Mouse (Mus musculus): ENCODE results near the gene Usp40. TPM values are rescaled to one million over a fixed set of nuclear protein-coding genes. Genes with fewer than 3 reads are reported as not detected.

Usp40 gene
- polyA plus RNA-seq, 1 experiment from 2014 or later = 41.8 TPM

- Histone ChIP-seq H3K9me3 (replicated peaks) (no peaks in the 10 kb centered on the region), H3K4me3 (no peak overlapping the region), H3K36me3 (peaks cover 90% of the 10 kb centered on the region), H3K27me3 (ENCODE audit: low read depth, poor library complexity, severe bottlenecking) (no peaks in the 10 kb centered on the region), H3K27ac (no peak overlapping the region), H3K4me1 (no peaks in the 10 kb centered on the region)
- WGBS = 85% methylated on average over 2 of the region's 2 CpGs
- no peak for DNase-seq (ENCODE audit: low spot score)
Observed at GRCm38 (mm10) chr1:87935546-87935945, 72.8 kb downstream of the Usp40 start.

GRCm38 (mm10) chr1:87935095-87935494 is 73.3 kb downstream of the Usp40 start:
- peaks cover 90% of the 10 kb centered on the region for H3K36me3 ChIP-seq
- 88% methylated on average over 9 of the region's 9 CpGs for WGBS
- no peak for DNase-seq (ENCODE audit: low spot score)
- no peak overlapping the region for H3K4me3 ChIP-seq
- no peak overlapping the region for H3K27ac ChIP-seq
- H3K27me3 ChIP-seq (ENCODE audit: low read depth, poor library complexity, severe bottlenecking) = no peaks in the 10 kb centered on the region
- no peaks in the 10 kb centered on the region for H3K9me3 ChIP-seq (replicated peaks)
- H3K4me1 ChIP-seq = no peaks in the 10 kb centered on the region

- H3K4me3 ChIP-seq = no peak overlapping the region
- 89% methylated on average over 5 of the region's 5 CpGs for WGBS
- H3K4me1 ChIP-seq = no peaks in the 10 kb centered on the region
- H3K27ac ChIP-seq = no peak overlapping the region
- no peaks in the 10 kb centered on the region for H3K9me3 ChIP-seq (replicated peaks)
- DNase-seq (ENCODE audit: low spot score) = no peak
- no peaks in the 10 kb centered on the region for H3K27me3 ChIP-seq (ENCODE audit: low read depth, poor library complexity, severe bottlenecking)
- H3K36me3 ChIP-seq = peaks cover 89% of the 10 kb centered on the region
Observed at GRCm38 (mm10) chr1:87933051-87933450, 75.3 kb downstream of the Usp40 start.

DNA sequence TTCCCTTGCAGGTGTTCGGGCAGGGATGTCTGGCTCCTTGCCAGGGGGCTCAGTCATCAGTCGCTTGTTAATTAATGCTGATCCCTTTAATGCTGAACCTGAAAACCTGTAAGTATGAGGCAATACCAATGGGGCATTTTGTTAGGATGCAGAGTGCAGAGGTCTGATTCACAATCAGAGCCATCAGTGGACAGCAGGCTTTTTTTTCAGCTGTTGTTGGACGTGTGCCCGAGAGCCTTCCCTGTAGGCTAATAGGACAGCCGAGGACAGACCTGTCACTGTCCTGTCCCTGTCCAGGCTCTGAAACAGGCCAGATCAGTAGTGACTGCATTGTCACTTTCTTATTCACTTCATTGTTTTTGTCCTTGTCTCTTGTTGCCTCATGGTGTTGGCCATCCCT is 78.6 kb downstream of the Usp40 start:
- no peaks in the 10 kb centered on the region for H3K4me1 ChIP-seq
- DNase-seq (ENCODE audit: low spot score) = no peak
- no peaks in the 10 kb centered on the region for H3K9me3 ChIP-seq (replicated peaks)
- no peak overlapping the region for H3K27ac ChIP-seq
- H3K27me3 ChIP-seq (ENCODE audit: low read depth, poor library complexity, severe bottlenecking) = no peaks in the 10 kb centered on the region
- H3K4me3 ChIP-seq = no peak overlapping the region
- peaks cover 93% of the 10 kb centered on the region for H3K36me3 ChIP-seq
- 85% methylated on average over 5 of the region's 5 CpGs for WGBS

DNA sequence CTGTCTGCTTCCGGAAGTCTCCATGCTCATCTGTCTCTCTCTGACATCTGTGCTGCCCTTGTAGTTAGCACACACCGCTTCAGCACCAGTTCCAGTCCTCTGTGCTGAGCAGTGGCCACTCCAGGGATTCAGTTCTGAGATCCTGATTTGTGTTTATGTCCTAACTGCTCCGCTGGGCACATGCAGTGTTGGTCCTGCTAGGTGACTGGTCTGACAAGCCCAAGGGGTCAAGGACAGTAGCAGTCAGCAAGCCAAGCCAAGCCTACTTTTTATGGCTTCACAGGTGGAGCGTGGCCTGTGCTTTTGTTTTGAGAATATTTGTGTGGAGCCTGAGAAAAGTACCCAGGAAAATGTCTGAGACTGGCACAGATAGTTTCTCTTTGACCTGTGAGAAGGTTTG is 83.5 kb downstream of the Usp40 start:
- Histone ChIP-seq H3K4me1 (no peaks in the 10 kb centered on the region), H3K36me3 (peaks cover 95% of the 10 kb centered on the region)

GRCm38 (mm10) chr1:87922666-87923065 is 85.7 kb downstream of the Usp40 start:
- Histone ChIP-seq H3K27ac (no peak overlapping the region), H3K4me3 (no peak overlapping the region), H3K27me3 (ENCODE audit: low read depth, poor library complexity, severe bottlenecking) (no peaks in the 10 kb centered on the region), H3K36me3 (peaks cover 96% of the 10 kb centered on the region), H3K9me3 (replicated peaks) (no peaks in the 10 kb centered on the region), H3K4me1 (no peaks in the 10 kb centered on the region)
- WGBS = 89% methylated on average over 1 of the region's 1 CpGs
- DNase-seq (ENCODE audit: low spot score) = no peak

More for the DNA sequence above, 83.5 kb downstream of the Usp40 start:
- no peak for DNase-seq (ENCODE audit: low spot score)
- Histone ChIP-seq H3K4me3 (no peak overlapping the region), H3K27me3 (ENCODE audit: low read depth, poor library complexity, severe bottlenecking) (no peaks in the 10 kb centered on the region), H3K9me3 (replicated peaks) (no peaks in the 10 kb centered on the region), H3K27ac (no peak overlapping the region)
- 94% methylated on average over 4 of the region's 4 CpGs for WGBS

DNA sequence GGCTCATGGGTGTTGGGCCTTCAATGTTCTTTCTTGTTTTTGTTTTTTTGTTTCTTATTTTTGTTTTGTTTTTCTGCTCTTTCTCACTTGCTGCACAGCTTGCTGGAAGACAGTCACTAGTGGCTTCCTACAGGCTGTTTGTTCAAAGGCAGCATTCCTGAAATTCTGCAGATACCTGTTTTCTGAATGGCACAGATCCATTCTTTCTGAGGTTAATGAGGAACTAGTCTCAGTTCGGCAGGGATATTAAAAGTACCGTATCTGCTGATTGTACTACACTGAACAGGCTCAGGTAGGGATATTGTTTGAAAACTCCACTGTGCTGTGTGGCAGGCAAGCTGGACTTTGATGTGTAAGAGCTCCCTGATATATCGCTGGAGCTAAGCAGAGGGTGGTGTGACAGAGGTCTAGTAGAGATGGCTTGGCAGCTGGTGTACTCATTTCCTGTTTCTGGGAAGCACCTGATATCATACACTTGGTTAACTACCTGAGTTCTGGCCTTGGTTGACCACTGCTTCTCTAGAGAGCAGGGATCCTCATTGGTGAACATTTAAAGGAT is 88.2 kb downstream of the Usp40 start:
- no peak overlapping the region for H3K27ac ChIP-seq
- no peaks in the 10 kb centered on the region for H3K4me1 ChIP-seq
- no peaks in the 10 kb centered on the region for H3K9me3 ChIP-seq (replicated peaks)
- no peak overlapping the region for H3K4me3 ChIP-seq
- H3K27me3 ChIP-seq (ENCODE audit: low read depth, poor library complexity, severe bottlenecking) = no peaks in the 10 kb centered on the region
- DNase-seq (ENCODE audit: low spot score) = no peak
- WGBS = 88% methylated on average over 3 of the region's 3 CpGs
- H3K36me3 ChIP-seq = peaks cover 94% of the 10 kb centered on the region

- DNase-seq (ENCODE audit: low spot score) = no peak
- H3K27me3 ChIP-seq (ENCODE audit: low read depth, poor library complexity, severe bottlenecking) = no peaks in the 10 kb centered on the region
- H3K9me3 ChIP-seq (replicated peaks) = no peaks in the 10 kb centered on the region
- no peak overlapping the region for H3K4me3 ChIP-seq
- 89% methylated on average over 2 of the region's 2 CpGs for WGBS
- H3K36me3 ChIP-seq = peaks cover 76% of the 10 kb centered on the region
- no peak overlapping the region for H3K27ac ChIP-seq
- H3K4me1 ChIP-seq = no peaks in the 10 kb centered on the region
Observed at GRCm38 (mm10) chr1:87918061-87918460, 90.3 kb downstream of the Usp40 start.

DNA sequence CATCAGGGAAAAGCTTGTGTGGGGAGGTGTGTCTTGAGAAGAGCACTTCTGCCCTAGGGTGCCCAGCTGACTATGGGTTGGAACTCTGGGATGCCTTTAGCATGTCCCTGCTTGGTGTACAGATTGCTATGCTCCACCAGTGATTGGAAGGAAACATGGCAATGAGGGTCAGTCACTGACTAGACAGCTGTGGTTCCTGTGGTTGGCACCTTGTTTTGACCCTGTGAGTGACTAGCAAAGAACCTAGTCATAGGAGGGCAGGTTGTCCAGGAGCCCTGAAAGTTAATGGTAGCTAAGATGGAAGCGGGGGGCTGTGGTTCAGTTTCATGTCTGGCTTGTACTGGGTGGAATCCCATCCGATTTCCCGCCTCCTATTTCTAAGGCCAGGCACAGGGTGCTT is 91.0 kb downstream of the Usp40 start:
- DNase-seq (ENCODE audit: low spot score) = no peak
- WGBS = 93% methylated on average over 3 of the region's 3 CpGs
- Histone ChIP-seq H3K36me3 (peaks cover 72% of the 10 kb centered on the region), H3K27me3 (ENCODE audit: low read depth, poor library complexity, severe bottlenecking) (no peaks in the 10 kb centered on the region), H3K4me1 (no peaks in the 10 kb centered on the region), H3K9me3 (replicated peaks) (no peaks in the 10 kb centered on the region), H3K4me3 (no peak overlapping the region), H3K27ac (no peak overlapping the region)

GRCm38 (mm10) chr1:87913356-87913755 is 95.0 kb downstream of the Usp40 start:
- Histone ChIP-seq H3K9me3 (replicated peaks) (no peaks in the 10 kb centered on the region), H3K4me1 (no peaks in the 10 kb centered on the region), H3K27ac (no peak overlapping the region), H3K36me3 (peaks cover 41% of the 10 kb centered on the region), H3K4me3 (no peak overlapping the region), H3K27me3 (ENCODE audit: low read depth, poor library complexity, severe bottlenecking) (no peaks in the 10 kb centered on the region)
- no peak for DNase-seq (ENCODE audit: low spot score)

DNA sequence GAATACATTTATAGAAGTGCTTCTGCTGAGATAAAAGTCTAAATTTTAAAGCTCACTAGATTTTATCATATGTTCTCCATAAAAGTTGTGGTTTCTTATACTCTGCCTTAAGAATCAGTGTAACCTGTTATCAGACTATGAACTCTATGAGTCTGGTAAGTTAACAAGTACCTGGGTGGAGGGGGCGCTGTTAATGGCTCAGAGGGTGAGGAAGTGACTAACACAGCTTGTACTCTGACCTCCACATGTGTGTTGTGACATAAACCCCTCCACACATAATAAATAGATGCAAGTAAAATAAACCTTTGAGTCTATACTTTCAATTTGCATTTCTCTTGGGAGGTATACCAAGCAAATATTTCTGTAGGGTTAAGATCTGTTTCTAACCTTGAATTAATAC is 97.9 kb downstream of the Usp40 start:
- DNase-seq (ENCODE audit: low spot score) = no peak
- Histone ChIP-seq H3K27me3 (ENCODE audit: low read depth, poor library complexity, severe bottlenecking) (no peaks in the 10 kb centered on the region), H3K9me3 (replicated peaks) (no peaks in the 10 kb centered on the region), H3K4me3 (no peak overlapping the region), H3K27ac (no peak overlapping the region), H3K4me1 (no peaks in the 10 kb centered on the region), H3K36me3 (peaks cover 23% of the 10 kb centered on the region)
- WGBS = 94% methylated on average over 1 of the region's 1 CpGs

- Histone ChIP-seq H3K36me3 (peaks cover 17% of the 10 kb centered on the region), H3K27me3 (ENCODE audit: low read depth, poor library complexity, severe bottlenecking) (no peaks in the 10 kb centered on the region), H3K4me1 (no peaks in the 10 kb centered on the region), H3K9me3 (replicated peaks) (no peaks in the 10 kb centered on the region), H3K27ac (no peak overlapping the region), H3K4me3 (no peak overlapping the region)
- no peak for DNase-seq (ENCODE audit: low spot score)
Observed at GRCm38 (mm10) chr1:87909565-87909964, 98.8 kb downstream of the Usp40 start.

DNA sequence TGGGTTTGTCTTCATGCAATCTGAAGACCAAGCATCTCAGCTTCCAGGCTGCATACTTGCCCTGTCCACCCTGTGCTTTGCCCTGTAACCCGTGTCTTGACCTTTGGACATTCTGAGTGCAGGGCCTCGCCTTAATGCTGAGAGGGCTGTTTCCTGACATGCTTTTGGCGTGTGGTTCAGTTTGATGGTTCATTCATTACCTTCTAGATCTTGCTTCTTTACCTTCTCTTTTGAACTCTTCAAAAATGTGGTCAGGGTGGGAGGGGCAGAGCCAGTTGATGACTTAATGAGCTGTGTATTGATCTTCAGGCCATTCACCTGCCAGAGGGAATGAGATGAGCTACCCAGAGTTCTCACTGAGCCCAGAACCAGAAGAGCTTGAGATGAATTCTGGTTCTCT is 99.6 kb downstream of the Usp40 start:
- Histone ChIP-seq H3K4me1 (no peaks in the 10 kb centered on the region), H3K27me3 (ENCODE audit: low read depth, poor library complexity, severe bottlenecking) (no peaks in the 10 kb centered on the region), H3K27ac (no peak overlapping the region), H3K36me3 (peaks cover 17% of the 10 kb centered on the region), H3K4me3 (no peak overlapping the region), H3K9me3 (replicated peaks) (no peaks in the 10 kb centered on the region)
- WGBS = 85% methylated on average over 3 of the region's 3 CpGs
- DNase-seq (ENCODE audit: low spot score) = no peak

- H3K4me3 ChIP-seq = no peak overlapping the region
- WGBS = 93% methylated on average over 2 of the region's 2 CpGs
- DNase-seq (ENCODE audit: low spot score) = no peak
- H3K9me3 ChIP-seq (replicated peaks) = no peaks in the 10 kb centered on the region
- H3K27ac ChIP-seq = no peak overlapping the region
- H3K36me3 ChIP-seq = peaks cover 21% of the 10 kb centered on the region
- H3K27me3 ChIP-seq (ENCODE audit: low read depth, poor library complexity, severe bottlenecking) = no peaks in the 10 kb centered on the region
- H3K4me1 ChIP-seq = no peaks in the 10 kb centered on the region
Observed at GRCm38 (mm10) chr1:87908006-87908405, 100.3 kb downstream of the Usp40 start.
